Mouse (Mus musculus): Measurements from ENCODE around the gene F12. TPM values are rescaled to one million over a fixed set of nuclear protein-coding genes. Genes with fewer than 3 reads are reported as not detected.

Gene F12
- polyA plus RNA-seq, 1 experiment from 2014 or later, result not detected

GRCm38 (mm10) chr13:55462965-55463364 is 36.4 kb upstream of the F12 start:
- 0 out of 2 replicates have a peak, but pooled peaks cover 6% of the 10 kb centered on the region for H3K36me3 ChIP-seq (ENCODE audit: control insufficient read depth, insufficient read depth, low read length)
- H3K9me3 ChIP-seq (ENCODE audit: control insufficient read depth, low read length), result no peaks in the 10 kb centered on the region
- 46% methylated on average over 2 of the region's 2 CpGs for WGBS
- no peak overlapping the region for H3K27ac ChIP-seq (ENCODE audit: low read depth, low read length)
- H3K9ac ChIP-seq (ENCODE audit: low read depth, low read length), result no peak overlapping the region
- no peak for ATAC-seq (ENCODE audit: low FRiP score)
- DNase-seq (ENCODE audit: low spot score), result no peak
- no peak overlapping the region for H3K4me3 ChIP-seq (ENCODE audit: low read depth, low read length)
- no peak overlapping the region for H3K4me2 ChIP-seq (replicated peaks; ENCODE audit: low read depth, low read length)
- H3K27me3 ChIP-seq (ENCODE audit: control insufficient read depth, insufficient read depth, low read length), result peaks cover 2% of the 10 kb centered on the region; the same call in 1 of the 2 replicates
- H3K4me1 ChIP-seq (replicated peaks; ENCODE audit: control insufficient read depth, insufficient read depth, low read length), result peaks cover 20% of the 10 kb centered on the region

GRCm38 (mm10) chr13:55451785-55452549 is 25.4 kb upstream of the F12 start:
- Histone ChIP-seq H3K9me3 (ENCODE audit: control insufficient read depth, low read length) (no peaks in the 10 kb centered on the region), H3K27ac (ENCODE audit: low read depth, low read length) (no peak overlapping the region), H3K4me1 (replicated peaks; ENCODE audit: control insufficient read depth, insufficient read depth, low read length) (no peaks in the 10 kb centered on the region; the same call in 1 of the 2 replicates), H3K4me3 (ENCODE audit: low read depth, low read length) (no peak overlapping the region), H3K4me2 (replicated peaks; ENCODE audit: low read depth, low read length) (no peak overlapping the region), H3K36me3 (ENCODE audit: control insufficient read depth, insufficient read depth, low read length) (peaks cover 12% of the 10 kb centered on the region), H3K9ac (ENCODE audit: low read depth, low read length) (no peak overlapping the region), H3K27me3 (ENCODE audit: control insufficient read depth, insufficient read depth, low read length) (no peaks in the 10 kb centered on the region)
- DNase-seq (ENCODE audit: low spot score) (no peak), ATAC-seq (ENCODE audit: low FRiP score) (no peak)
- 97% methylated on average over 16 of the region's 16 CpGs for WGBS

- Histone ChIP-seq H3K9ac (ENCODE audit: low read depth, low read length) (no peak overlapping the region), H3K9me3 (ENCODE audit: control insufficient read depth, low read length) (no peaks in the 10 kb centered on the region), H3K4me3 (ENCODE audit: low read depth, low read length) (no peak overlapping the region), H3K27ac (ENCODE audit: low read depth, low read length) (no peak overlapping the region), H3K27me3 (ENCODE audit: control insufficient read depth, insufficient read depth, low read length) (no peaks in the 10 kb centered on the region), H3K36me3 (ENCODE audit: control insufficient read depth, insufficient read depth, low read length) (peaks cover 12% of the 10 kb centered on the region), H3K4me2 (replicated peaks; ENCODE audit: low read depth, low read length) (no peak overlapping the region), H3K4me1 (replicated peaks; ENCODE audit: control insufficient read depth, insufficient read depth, low read length) (peaks cover 2% of the 10 kb centered on the region; the same call in 1 of the 2 replicates)
- DNase-seq (ENCODE audit: low spot score) (no peak), ATAC-seq (ENCODE audit: low FRiP score) (no peak)
- 93% methylated on average over 10 of the region's 10 CpGs for WGBS
Measured at GRCm38 (mm10) chr13:55451296-55451695, 24.7 kb upstream of the F12 start.

- no peak overlapping the region for H3K27ac ChIP-seq (ENCODE audit: low read depth, low read length)
- no peak overlapping the region for H3K4me3 ChIP-seq (ENCODE audit: low read depth, low read length)
- no peak overlapping the region for H3K9ac ChIP-seq (ENCODE audit: low read depth, low read length)
- no peak for ATAC-seq (ENCODE audit: low FRiP score)
- DNase-seq (ENCODE audit: low spot score), result no peak
- no peaks in the 10 kb centered on the region for H3K9me3 ChIP-seq (ENCODE audit: control insufficient read depth, low read length)
- H3K27me3 ChIP-seq (ENCODE audit: control insufficient read depth, insufficient read depth, low read length), result no peaks in the 10 kb centered on the region
- H3K36me3 ChIP-seq (ENCODE audit: control insufficient read depth, insufficient read depth, low read length), result peaks cover 12% of the 10 kb centered on the region
- peaks cover 2% of the 10 kb centered on the region; the same call in 1 of the 2 replicates for H3K4me1 ChIP-seq (replicated peaks; ENCODE audit: control insufficient read depth, insufficient read depth, low read length)
- 94% methylated on average over 11 of the region's 11 CpGs for WGBS
- H3K4me2 ChIP-seq (replicated peaks; ENCODE audit: low read depth, low read length), result no peak overlapping the region
Measured at GRCm38 (mm10) chr13:55450511-55450980, 24.0 kb upstream of the F12 start.

GRCm38 (mm10) chr13:55449679-55450441 is 23.3 kb upstream of the F12 start:
- peaks cover 12% of the 10 kb centered on the region for H3K36me3 ChIP-seq (ENCODE audit: control insufficient read depth, insufficient read depth, low read length)
- no peak for ATAC-seq (ENCODE audit: low FRiP score)
- no peaks in the 10 kb centered on the region for H3K27me3 ChIP-seq (ENCODE audit: control insufficient read depth, insufficient read depth, low read length)
- H3K4me2 ChIP-seq (replicated peaks; ENCODE audit: low read depth, low read length), result no peak overlapping the region
- H3K4me3 ChIP-seq (ENCODE audit: low read depth, low read length), result no peak overlapping the region
- H3K9me3 ChIP-seq (ENCODE audit: control insufficient read depth, low read length), result no peaks in the 10 kb centered on the region
- H3K9ac ChIP-seq (ENCODE audit: low read depth, low read length), result no peak overlapping the region
- peaks cover 2% of the 10 kb centered on the region; the same call in 1 of the 2 replicates for H3K4me1 ChIP-seq (replicated peaks; ENCODE audit: control insufficient read depth, insufficient read depth, low read length)
- no peak for DNase-seq (ENCODE audit: low spot score)
- whole genome bisulfite sequencing, result 86% methylated on average over 17 of the region's 17 CpGs
- no peak overlapping the region for H3K27ac ChIP-seq (ENCODE audit: low read depth, low read length)

- DNase-seq (ENCODE audit: low spot score), result no peak
- Histone ChIP-seq H3K9ac (ENCODE audit: low read depth, low read length) (no peak overlapping the region), H3K27me3 (ENCODE audit: control insufficient read depth, insufficient read depth, low read length) (no peaks in the 10 kb centered on the region), H3K9me3 (ENCODE audit: control insufficient read depth, low read length) (no peaks in the 10 kb centered on the region), H3K27ac (ENCODE audit: low read depth, low read length) (no peak overlapping the region), H3K4me3 (ENCODE audit: low read depth, low read length) (no peak overlapping the region), H3K36me3 (ENCODE audit: control insufficient read depth, insufficient read depth, low read length) (peaks cover 11% of the 10 kb centered on the region), H3K4me2 (replicated peaks; ENCODE audit: low read depth, low read length) (no peak overlapping the region), H3K4me1 (replicated peaks; ENCODE audit: control insufficient read depth, insufficient read depth, low read length) (peaks cover 2% of the 10 kb centered on the region; the same call in 1 of the 2 replicates)
- WGBS, result 96% methylated on average over 9 of the region's 9 CpGs
- no peak for ATAC-seq (ENCODE audit: low FRiP score)
Measured at GRCm38 (mm10) chr13:55449205-55449604, 22.6 kb upstream of the F12 start.

GRCm38 (mm10) chr13:55448131-55448530 is 21.5 kb upstream of the F12 start:
- Histone ChIP-seq H3K4me1 (replicated peaks; ENCODE audit: control insufficient read depth, insufficient read depth, low read length) (peaks cover 2% of the 10 kb centered on the region; the same call in 1 of the 2 replicates), H3K9ac (ENCODE audit: low read depth, low read length) (no peak overlapping the region), H3K9me3 (ENCODE audit: control insufficient read depth, low read length) (no peaks in the 10 kb centered on the region), H3K36me3 (ENCODE audit: control insufficient read depth, insufficient read depth, low read length) (peaks cover 8% of the 10 kb centered on the region; the same call in 1 of the 2 replicates), H3K27ac (ENCODE audit: low read depth, low read length) (no peak overlapping the region), H3K4me3 (ENCODE audit: low read depth, low read length) (no peak overlapping the region), H3K4me2 (replicated peaks; ENCODE audit: low read depth, low read length) (no peak overlapping the region), H3K27me3 (ENCODE audit: control insufficient read depth, insufficient read depth, low read length) (no peaks in the 10 kb centered on the region)
- WGBS, result 94% methylated on average over 5 of the region's 5 CpGs
- DNase-seq (ENCODE audit: low spot score) (no peak), ATAC-seq (ENCODE audit: low FRiP score) (no peak)

- DNase-seq (ENCODE audit: low spot score), result no peak
Measured at GRCm38 (mm10) chr13:55447543-55447943, 20.9 kb upstream of the F12 start.

More at GRCm38 (mm10) chr13:55447543-55447943, 20.9 kb upstream of the F12 start:
- H3K4me3 ChIP-seq (ENCODE audit: low read depth, low read length), result no peak overlapping the region
- H3K36me3 ChIP-seq (ENCODE audit: control insufficient read depth, insufficient read depth, low read length), result peaks cover 8% of the 10 kb centered on the region; the same call in 1 of the 2 replicates
- H3K4me2 ChIP-seq (replicated peaks; ENCODE audit: low read depth, low read length), result no peak overlapping the region
- no peaks in the 10 kb centered on the region for H3K27me3 ChIP-seq (ENCODE audit: control insufficient read depth, insufficient read depth, low read length)
- peaks cover 2% of the 10 kb centered on the region; the same call in 1 of the 2 replicates for H3K4me1 ChIP-seq (replicated peaks; ENCODE audit: control insufficient read depth, insufficient read depth, low read length)
- no peak for ATAC-seq (ENCODE audit: low FRiP score)
- WGBS, result 56% methylated on average over 3 of the region's 3 CpGs
- no peak overlapping the region for H3K9ac ChIP-seq (ENCODE audit: low read depth, low read length)
- H3K9me3 ChIP-seq (ENCODE audit: control insufficient read depth, low read length), result no peaks in the 10 kb centered on the region
- H3K27ac ChIP-seq (ENCODE audit: low read depth, low read length), result no peak overlapping the region

Data from hindbrain, embryonic 11.5 days (tissue).